Mouse (Mus musculus): ENCODE results near the gene Ddx47. TPM values are rescaled to one million over a fixed set of nuclear protein-coding genes. Genes with fewer than 3 reads are reported as not detected.

Ddx47 gene
- 43.4 TPM for polyA plus RNA-seq (2014; fragmentation: Illumina TruSeq; extraction: RNeasy Lipid Tissue Mini Kit (QIAGEN cat#74804); ENCODE audit: low read depth, low replicate concordance)

DNA sequence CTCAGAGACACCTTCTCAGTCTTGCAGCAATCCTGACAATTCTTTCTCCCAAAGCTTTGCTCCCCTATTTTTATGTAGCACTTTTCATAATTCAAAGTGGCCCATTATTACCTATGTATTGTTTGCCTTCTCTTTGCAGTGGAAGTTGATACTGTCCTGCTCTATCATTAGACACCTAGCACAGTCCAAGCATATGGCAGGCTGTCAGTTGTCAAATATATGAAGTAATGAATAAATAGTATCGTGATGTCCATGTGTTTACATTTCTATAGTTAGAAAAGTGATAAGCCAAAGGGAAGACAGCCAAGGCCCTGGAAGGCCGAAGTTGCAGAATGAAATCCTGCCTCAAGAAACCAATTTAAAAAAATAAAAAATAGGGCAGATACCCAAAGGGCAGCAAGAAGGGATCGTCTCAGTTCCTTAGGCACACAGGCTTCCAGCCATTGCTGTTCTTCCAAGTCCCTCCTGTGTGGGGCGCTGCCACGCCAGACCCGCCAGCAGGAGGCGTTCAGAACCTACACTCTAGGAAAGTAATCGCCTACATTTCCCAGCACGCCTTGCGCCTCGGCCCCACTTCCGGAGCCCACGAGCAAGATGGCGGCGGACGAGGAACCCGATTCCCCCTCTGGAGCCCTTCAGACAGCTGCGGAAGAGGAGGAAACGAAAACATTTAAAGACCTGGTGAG is at the start of gene Ddx47:
Gene Ddx47 (plus strand): TSS at position 565 of the 686 bp plus-strand sequence.

DNA sequence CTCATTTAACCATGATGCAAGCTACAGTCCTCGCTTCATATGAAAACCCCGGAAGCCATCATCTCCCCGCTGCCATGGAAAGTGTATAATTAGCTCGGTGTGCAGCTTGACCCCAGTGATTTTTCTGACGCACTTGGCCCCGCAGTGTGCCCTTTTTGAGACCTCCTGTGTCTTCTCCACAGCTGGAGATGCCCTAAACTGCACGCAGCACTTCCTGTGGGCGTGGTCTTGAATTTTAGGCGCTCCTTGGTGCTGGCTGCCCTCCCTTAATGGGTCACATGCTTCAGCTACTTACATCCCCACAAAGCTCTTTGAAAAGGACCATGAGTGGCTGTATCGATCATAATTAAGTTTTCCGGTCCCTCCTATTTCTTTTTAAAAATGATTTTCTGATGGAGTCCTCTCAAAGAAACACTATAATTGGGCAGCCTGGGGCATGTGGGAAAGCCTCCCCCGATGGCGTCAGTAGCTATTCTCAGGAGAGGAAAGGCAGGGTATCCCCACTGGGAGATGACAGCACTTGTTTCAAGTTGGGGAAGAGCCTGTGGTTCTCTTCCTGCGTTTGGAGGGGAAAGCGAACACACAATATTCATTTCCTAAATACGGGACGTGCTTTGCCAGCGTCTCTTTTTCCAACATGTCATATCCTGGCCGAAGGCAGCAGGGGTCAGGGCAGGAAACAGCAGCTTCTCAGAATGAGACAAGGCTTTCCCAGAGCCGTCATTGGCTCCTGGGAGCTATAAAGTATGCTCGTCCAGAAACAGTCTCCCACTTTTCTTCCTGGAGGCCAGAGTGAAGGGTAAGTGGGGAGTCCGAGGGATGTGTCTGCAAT is 30.0 kb upstream of the Ddx47 start, which contains the start of gene Apold1:
Gene Apold1 (plus strand): TSS at position 488 of the 832 bp plus-strand sequence.

DNA sequence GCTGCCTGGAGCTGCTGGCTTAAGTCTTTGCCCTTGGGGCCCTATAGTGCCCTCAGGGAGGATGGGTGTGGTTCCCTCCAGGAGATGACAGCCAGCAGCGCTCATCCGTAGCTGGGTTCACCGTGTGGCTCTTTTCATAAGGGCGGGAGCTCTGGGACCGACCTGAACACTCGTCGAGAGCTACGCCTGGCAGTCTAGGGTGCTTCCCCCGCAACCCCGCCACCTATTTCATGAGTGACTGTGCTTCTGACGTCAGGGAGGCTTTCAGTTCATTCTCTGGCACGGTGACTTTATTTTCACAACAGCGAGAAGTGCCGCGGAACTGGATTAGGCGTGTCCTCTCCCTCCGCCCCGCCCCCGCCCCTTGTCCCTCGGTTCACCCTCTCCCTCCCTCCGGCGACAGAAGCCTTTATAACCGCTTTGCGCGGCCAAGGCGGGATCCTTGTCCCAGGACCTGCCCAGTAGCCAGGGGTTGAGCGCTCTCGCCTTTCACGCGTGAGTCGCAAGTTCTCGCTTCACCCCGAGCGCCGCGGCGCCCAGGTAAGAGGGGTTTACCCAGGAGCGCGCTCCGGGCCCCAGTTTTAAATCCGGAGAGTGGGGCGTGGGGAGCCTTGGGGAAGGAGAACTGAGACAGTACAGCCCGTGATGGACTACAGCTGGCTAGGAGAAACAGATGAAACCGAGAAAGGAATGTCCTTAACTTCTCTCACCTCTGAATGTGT is 54.0 kb downstream of the Ddx47 start, which contains the start of gene Gprc5a:
Gene Gprc5a (plus strand): TSS at position 416 of the 722 bp plus-strand sequence.

Other genes with a start within 250 kb of the Ddx47 start
- 14.9 TPM for gene Dusp16, start 219.0 kb upstream of the Ddx47 start, polyA plus RNA-seq (2014; fragmentation: Illumina TruSeq; extraction: RNeasy Lipid Tissue Mini Kit (QIAGEN cat#74804); ENCODE audit: low read depth, low replicate concordance)
- 14.3 TPM for gene Crebl2, start 181.5 kb upstream of the Ddx47 start, polyA plus RNA-seq (2014; fragmentation: Illumina TruSeq; extraction: RNeasy Lipid Tissue Mini Kit (QIAGEN cat#74804); ENCODE audit: low read depth, low replicate concordance)
- gene Gpr19, start 113.0 kb upstream of the Ddx47 start, polyA plus RNA-seq (2014; fragmentation: Illumina TruSeq; extraction: RNeasy Lipid Tissue Mini Kit (QIAGEN cat#74804); ENCODE audit: low read depth, low replicate concordance) = 3.3 TPM
- 34.6 TPM for gene Cdkn1b, start 91.2 kb upstream of the Ddx47 start, polyA plus RNA-seq (2014; fragmentation: Illumina TruSeq; extraction: RNeasy Lipid Tissue Mini Kit (QIAGEN cat#74804); ENCODE audit: low read depth, low replicate concordance)
- 7.8 TPM for gene Apold1, start 29.9 kb upstream of the Ddx47 start, polyA plus RNA-seq (2014; fragmentation: Illumina TruSeq; extraction: RNeasy Lipid Tissue Mini Kit (QIAGEN cat#74804); ENCODE audit: low read depth, low replicate concordance)
- 0.84 TPM for gene Gprc5a, start 54.0 kb downstream of the Ddx47 start, polyA plus RNA-seq (2014; fragmentation: Illumina TruSeq; extraction: RNeasy Lipid Tissue Mini Kit (QIAGEN cat#74804); ENCODE audit: low read depth, low replicate concordance)
- not detected for gene Gprc5d, start 106.7 kb downstream of the Ddx47 start, polyA plus RNA-seq (2014; fragmentation: Illumina TruSeq; extraction: RNeasy Lipid Tissue Mini Kit (QIAGEN cat#74804); ENCODE audit: low read depth, low replicate concordance)
- gene Fam234b, start 186.4 kb downstream of the Ddx47 start, polyA plus RNA-seq (2014; fragmentation: Illumina TruSeq; extraction: RNeasy Lipid Tissue Mini Kit (QIAGEN cat#74804); ENCODE audit: low read depth, low replicate concordance) = 5.4 TPM
- 18.4 TPM for gene Hebp1, start 186.4 kb downstream of the Ddx47 start, polyA plus RNA-seq (2014; fragmentation: Illumina TruSeq; extraction: RNeasy Lipid Tissue Mini Kit (QIAGEN cat#74804); ENCODE audit: low read depth, low replicate concordance)
- gene Gsg1, start 242.7 kb downstream of the Ddx47 start, polyA plus RNA-seq (2014; fragmentation: Illumina TruSeq; extraction: RNeasy Lipid Tissue Mini Kit (QIAGEN cat#74804); ENCODE audit: low read depth, low replicate concordance) = not detected